Mouse (Mus musculus): Measurements from ENCODE around the gene Tinagl1. TPM values are rescaled to one million over a fixed set of nuclear protein-coding genes. Genes with fewer than 3 reads are reported as not detected.

Tinagl1 gene
- polyA plus RNA-seq, 1 experiment from 2014 or later, result 123 TPM

GRCm38 (mm10) chr4:130121560-130121959 is 53.4 kb downstream of the Tinagl1 start:
- Histone ChIP-seq H3K9me3 (replicated peaks; ENCODE audit: low read length) (no peaks in the 10 kb centered on the region), H3K4me1 (replicated peaks; ENCODE audit: insufficient read depth, low read length) (no peaks in the 10 kb centered on the region), H3K27ac (no peak overlapping the region), H3K4me3 (replicated peaks; ENCODE audit: low read depth, low read length) (no peak overlapping the region), H3K9ac (ENCODE audit: low read depth, low read length) (no peak overlapping the region), H3K27me3 (ENCODE audit: insufficient read depth, low read length) (no peaks in the 10 kb centered on the region), H3K36me3 (ENCODE audit: insufficient read depth, low read length) (peaks cover 41% of the 10 kb centered on the region), H3K4me2 (ENCODE audit: low read length) (no peak overlapping the region)
- no peak for ATAC-seq (replicated peaks; ENCODE audit: low FRiP score, low read depth)
- TF ChIP-seq CTCF (IDR thresholded peaks at IDR 0.05; ENCODE audit: low read depth), result no peak
- WGBS, result 55% methylated on average over 8 of the region's 8 CpGs
- peak; percentile 25 for DNase-seq (ENCODE audit: low spot score)

GRCm38 (mm10) chr4:130120752-130121151 is 54.2 kb downstream of the Tinagl1 start:
- no peak for TF ChIP-seq CTCF (IDR thresholded peaks at IDR 0.05; ENCODE audit: low read depth)
- ATAC-seq (replicated peaks; ENCODE audit: low FRiP score, low read depth) (no peak), DNase-seq (ENCODE audit: low spot score) (no peak)
- Histone ChIP-seq H3K4me3 (replicated peaks; ENCODE audit: low read depth, low read length) (no peak overlapping the region), H3K4me2 (ENCODE audit: low read length) (no peak overlapping the region), H3K9me3 (replicated peaks; ENCODE audit: low read length) (no peaks in the 10 kb centered on the region), H3K9ac (ENCODE audit: low read depth, low read length) (no peak overlapping the region), H3K4me1 (replicated peaks; ENCODE audit: insufficient read depth, low read length) (no peaks in the 10 kb centered on the region), H3K27me3 (ENCODE audit: insufficient read depth, low read length) (no peaks in the 10 kb centered on the region), H3K27ac (no peak overlapping the region), H3K36me3 (ENCODE audit: insufficient read depth, low read length) (peaks cover 33% of the 10 kb centered on the region)
- 80% methylated on average over 4 of the region's 4 CpGs for whole genome bisulfite sequencing

Other genes with a start within 250 kb of the Tinagl1 start
- gene Spocd1, start 245.9 kb downstream of the Tinagl1 start, polyA plus RNA-seq (2015; fragmentation: Nextera tagmentation; extraction: Ambion mirVana), result not detected in 2 replicates
- gene Adgrb2, start 190.3 kb downstream of the Tinagl1 start, polyA plus RNA-seq (2015; fragmentation: Nextera tagmentation; extraction: Ambion mirVana), result 0.78 and 1.8 TPM in 2 replicates
- gene Col16a1, start 127.3 kb downstream of the Tinagl1 start, polyA plus RNA-seq (2015; fragmentation: Nextera tagmentation; extraction: Ambion mirVana), result 38.6 TPM in 2 replicates
- gene Pef1, start 72.6 kb downstream of the Tinagl1 start, polyA plus RNA-seq (2015; fragmentation: Nextera tagmentation; extraction: Ambion mirVana), result 73.6 and 77.6 TPM in 2 replicates
- gene Hcrtr1, start 35.8 kb downstream of the Tinagl1 start, polyA plus RNA-seq (2015; fragmentation: Nextera tagmentation; extraction: Ambion mirVana), result 0.36 and 0.46 TPM in 2 replicates
- gene Gm853, start 47.3 kb upstream of the Tinagl1 start, polyA plus RNA-seq (2015; fragmentation: Nextera tagmentation; extraction: Ambion mirVana), result 14.3 and 15.9 TPM in 2 replicates
- gene Serinc2, start 104.1 kb upstream of the Tinagl1 start, polyA plus RNA-seq (2015; fragmentation: Nextera tagmentation; extraction: Ambion mirVana), result 52.6 and 58.0 TPM in 2 replicates
- gene Fabp3, start 133.5 kb upstream of the Tinagl1 start, polyA plus RNA-seq (2015; fragmentation: Nextera tagmentation; extraction: Ambion mirVana), result 542 and 545 TPM in 2 replicates
- 0.69 and 1.2 TPM in 2 replicates for gene Gm10570, start 133.6 kb upstream of the Tinagl1 start, polyA plus RNA-seq (2015; fragmentation: Nextera tagmentation; extraction: Ambion mirVana)
- 68.0 and 71.4 TPM in 2 replicates for gene Zcchc17, start 184.8 kb upstream of the Tinagl1 start, polyA plus RNA-seq (2015; fragmentation: Nextera tagmentation; extraction: Ambion mirVana)
- gene Snrnp40, start 185.0 kb upstream of the Tinagl1 start, polyA plus RNA-seq (2015; fragmentation: Nextera tagmentation; extraction: Ambion mirVana), result 108 and 116 TPM in 2 replicates